Mouse (Mus musculus): ENCODE results near the gene Plekha4.

DNA sequence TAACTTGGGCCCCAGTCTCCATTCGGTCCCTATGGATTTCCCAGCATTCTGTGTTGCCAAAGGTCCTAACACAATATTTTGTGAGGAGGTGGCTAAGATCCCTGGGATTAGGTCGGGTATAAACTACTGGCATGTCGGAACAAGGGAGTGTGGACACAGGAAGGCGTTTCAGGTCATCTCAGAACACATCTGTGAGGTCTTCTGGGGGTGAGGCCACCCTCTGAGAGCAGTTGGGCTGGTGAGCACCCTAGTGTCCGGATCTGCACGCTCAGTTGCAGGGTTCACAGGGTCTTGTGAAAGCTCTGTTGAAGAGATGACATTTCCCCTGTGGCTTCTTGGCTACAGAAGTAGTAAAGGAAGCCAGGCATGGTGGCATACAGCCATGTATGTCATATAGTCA is 59.8 kb downstream of the Plekha4 start:
- TF ChIP-seq CTCF (IDR thresholded peaks at IDR 0.05) (no peak), EP300 (IDR thresholded peaks at IDR 0.05; ENCODE audit: insufficient read depth, low read depth, low read length) (no peak), POLR2A (IDR thresholded peaks at IDR 0.05; ENCODE audit: insufficient read depth, low read depth, low read length) (no peak)

All from heart, adult 2 months (tissue).